Mouse (Mus musculus) kidney, adult 2 months (tissue): ENCODE results near the gene Wdr24. TPM values are rescaled to one million over a fixed set of nuclear protein-coding genes. Genes with fewer than 3 reads are reported as not detected.
"Not testable (repeated sequence)": the region's sequence is repeated elsewhere in the genome, so short reads cannot be mapped to it uniquely, and the experiment has no call there.

Experiments used
- DNase-seq: peaks from one replicate; pipeline ENCODE4 v3.0.0; 2021
- H3K27ac ChIP-seq: fragments of 200-500 bp; 2 replicates; pipeline ENCODE4 v1.5.1; 2012; ENCODE audit warnings: low read depth, low read length, control low read depth, inconsistent platforms; ENCODE audit not compliant: insufficient read depth
- H3K27me3 ChIP-seq: fragments of 200-500 bp; replicated peaks from 2 replicates; pipeline ENCODE4 v1.6.1; 2012; ENCODE audit warnings: mild to moderate bottlenecking, moderate library complexity, low read length, inconsistent platforms; ENCODE audit not compliant: control insufficient read depth, insufficient read depth
- H3K36me3 ChIP-seq: fragments of 200-500 bp; 2 replicates; pipeline ENCODE4 v1.6.1; 2012; ENCODE audit warnings: mild to moderate bottlenecking, moderate library complexity, low read length, inconsistent platforms; ENCODE audit not compliant: control insufficient read depth, insufficient read depth
- H3K4me1 ChIP-seq: fragments of 200-500 bp; 2 replicates; pipeline ENCODE4 v1.6.1; 2011; ENCODE audit warnings: low read length; ENCODE audit not compliant: control insufficient read depth, insufficient read depth
- H3K4me3 ChIP-seq: fragments of 200-500 bp; 2 replicates; pipeline ENCODE4 v1.5.1; 2011; ENCODE audit warnings: mild to moderate bottlenecking, low read depth, low read length, control low read depth; ENCODE audit not compliant: insufficient read depth
- CTCF ChIP-seq: fragments of 200-500 bp; conservative IDR thresholded peaks from 2 replicates; pipeline ENCODE4 v1.5.1; 2011; ENCODE audit warnings: low read depth, mild to moderate bottlenecking, control low read depth, low read length, moderate library complexity, mixed read lengths; ENCODE audit not compliant: insufficient read depth, insufficient read length
- POLR2A ChIP-seq: fragments of 200-500 bp; IDR thresholded peaks from one replicate; pipeline ENCODE4 v1.6.1; 2011; ENCODE audit warnings: low read depth, low read length, control low read depth
- WGBS: fragments of 180-500 bp; shearing (Covaris S2); methylation state at CpG from one replicate; pipeline ENCODE4 v1.1.7; 2018; 5-methylcytosine and 5-hydroxymethylcytosine counted together
- polyA plus RNA-seq: library from polyadenylated mRNA; depleted of rRNA; stranded (reverse); fragments of >200 nt; gene quantifications from 2 replicates; pipeline ENCODE4 v1.2.3, GENCODE M21; 2012

Wdr24 gene
- polyA plus RNA-seq, 1 experiment = 34.9 TPM

DNA sequence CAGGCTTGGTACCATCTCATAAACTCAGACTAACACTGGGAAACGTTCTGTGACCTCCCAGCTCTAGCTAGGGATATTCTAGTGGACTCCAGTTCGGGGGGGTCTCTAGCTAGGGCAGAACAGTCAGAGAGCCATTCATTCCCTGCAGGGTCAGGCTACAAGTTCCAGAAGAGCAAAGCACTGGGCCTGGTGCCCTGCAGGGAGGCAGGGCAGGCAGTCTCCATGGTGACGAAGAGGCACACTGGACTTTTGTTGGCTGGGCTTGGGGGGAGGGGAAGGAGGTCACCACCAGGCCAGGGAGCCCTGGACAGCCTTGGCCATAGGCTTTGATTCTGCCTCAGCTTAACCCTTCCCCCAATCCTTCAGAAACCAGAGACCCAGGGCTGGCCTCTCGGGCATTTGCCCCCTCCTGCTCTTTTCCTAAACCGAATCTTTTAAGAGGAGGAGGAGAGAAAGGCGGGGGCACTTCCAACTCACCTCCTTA is 27.8 kb upstream of the Wdr24 start, which contains the start of gene AC134908.4:
Gene AC134908.4 (minus strand): TSS at position 51 of the 484 bp plus-strand sequence.
- peak within 1 kb of the TSS; percentile 79 for H3K4me3 ChIP-seq
- peak within 1 kb of the TSS; percentile 46 for H3K27ac ChIP-seq
- DNase-seq = peak; percentile 83
- 34% methylated on average over 6 of the region's 6 CpGs for WGBS
- no peaks in the 10 kb centered on the region for H3K27me3 ChIP-seq
- no peaks in the 10 kb centered on the region for H3K36me3 ChIP-seq
- H3K4me1 ChIP-seq = peaks cover 9% of the 10 kb centered on the region; the same call in 1 of the 2 replicates
- TF ChIP-seq CTCF (no peak), POLR2A (no peak)

DNA sequence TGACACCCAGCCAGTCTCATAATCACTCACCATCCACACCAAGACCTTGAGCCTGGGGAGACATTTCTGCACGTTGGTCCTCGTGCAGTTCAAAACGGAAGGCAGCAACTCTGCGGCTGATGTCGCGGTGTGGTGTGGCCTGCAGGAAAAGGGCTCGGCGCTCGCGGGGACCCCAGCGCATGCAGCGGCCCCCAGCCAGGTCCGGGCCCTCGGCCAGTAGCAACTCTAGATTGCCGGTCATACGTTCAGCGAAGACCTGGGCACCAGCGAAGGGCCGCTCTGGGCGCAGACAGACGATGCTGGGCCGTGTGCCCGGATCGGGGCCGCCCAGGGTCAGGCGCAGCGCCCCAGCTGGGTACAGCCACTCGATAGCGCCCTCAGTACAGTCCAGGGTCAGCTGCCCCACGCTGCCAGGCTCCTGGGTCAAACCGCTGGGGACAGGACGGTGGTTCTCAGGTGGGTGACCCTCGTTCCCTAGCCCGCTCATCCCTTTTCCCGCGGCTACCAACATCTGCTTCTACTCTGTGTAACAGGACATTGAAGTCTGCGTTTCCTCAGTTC is 27.1 kb upstream of the Wdr24 start:
- Histone ChIP-seq H3K27ac (peak overlapping the region; percentile 46), H3K4me1 (peaks cover 9% of the 10 kb centered on the region; the same call in 1 of the 2 replicates), H3K4me3 (peak overlapping the region; percentile 79), H3K36me3 (no peaks in the 10 kb centered on the region), H3K27me3 (no peaks in the 10 kb centered on the region)
- peak; percentile 61 for DNase-seq
- 5% methylated on average over 37 of the region's 37 CpGs for WGBS
- no peak for TF ChIP-seq CTCF
- TF ChIP-seq POLR2A = no peak

DNA sequence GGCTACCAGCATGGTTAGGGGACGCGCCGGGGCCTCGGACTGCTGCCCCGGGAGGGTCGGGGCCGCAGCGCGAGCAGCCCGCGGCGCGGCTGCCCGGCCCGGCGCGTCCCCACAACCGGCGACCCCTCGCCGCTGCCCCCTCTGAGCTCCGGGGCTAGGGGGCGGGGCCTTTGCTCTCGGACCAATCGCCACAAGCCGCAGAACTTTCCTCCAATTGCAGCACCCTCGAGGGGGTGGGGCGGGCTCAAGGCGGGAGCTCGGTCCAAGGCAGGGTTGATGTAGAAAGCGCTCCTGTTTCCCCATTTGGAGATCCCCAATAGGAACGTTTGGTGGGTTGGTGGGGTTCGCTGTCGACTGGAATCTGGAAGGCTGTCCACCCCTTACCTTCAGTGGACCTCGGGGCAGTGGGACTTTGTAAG is 26.5 kb upstream of the Wdr24 start, which contains the start of gene Metrn:
Gene Metrn (minus strand): TSS at position 186 of the 419 bp plus-strand sequence.
- DNase-seq = peak; percentile 93
- Histone ChIP-seq H3K4me3 (peak within 1 kb of the TSS; percentile 79), H3K27ac (peak within 1 kb of the TSS; percentile 46), H3K36me3 (no peaks in the 10 kb centered on the region), H3K27me3 (no peaks in the 10 kb centered on the region), H3K4me1 (peaks cover 9% of the 10 kb centered on the region; the same call in 1 of the 2 replicates)
- no peak for TF ChIP-seq POLR2A
- TF ChIP-seq CTCF = no peak
- WGBS = under 1% methylated on average over 35 of the region's 35 CpGs

DNA sequence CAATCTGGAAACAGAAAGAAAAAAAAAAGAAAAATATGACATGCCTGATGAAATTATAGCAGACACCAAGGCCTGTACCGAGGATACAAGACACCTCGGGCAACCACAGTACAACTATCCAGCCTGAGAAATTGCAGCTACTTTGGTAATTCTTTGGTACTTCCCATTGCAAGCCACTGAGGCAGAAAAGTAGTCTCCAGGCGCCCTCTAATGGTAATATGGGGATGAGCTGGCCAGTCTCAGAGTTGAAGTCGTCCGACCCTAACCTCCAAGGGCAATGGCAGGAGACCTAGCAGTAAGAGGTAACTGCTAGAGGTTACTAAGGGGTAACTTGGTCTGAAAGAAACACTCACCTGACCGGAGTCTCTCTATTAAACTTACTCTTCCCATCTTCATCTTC is 22.4 kb upstream of the Wdr24 start:
- WGBS = 6% methylated on average over 6 of the region's 6 CpGs
- Histone ChIP-seq H3K4me1 (peaks cover 5% of the 10 kb centered on the region; the same call in 1 of the 2 replicates), H3K27me3 (no peaks in the 10 kb centered on the region), H3K27ac (no peak overlapping the region), H3K4me3 (no peak overlapping the region), H3K36me3 (no peaks in the 10 kb centered on the region)
- DNase-seq = peak; percentile 85
- no peak for TF ChIP-seq POLR2A
- TF ChIP-seq CTCF = peak; percentile 93

DNA sequence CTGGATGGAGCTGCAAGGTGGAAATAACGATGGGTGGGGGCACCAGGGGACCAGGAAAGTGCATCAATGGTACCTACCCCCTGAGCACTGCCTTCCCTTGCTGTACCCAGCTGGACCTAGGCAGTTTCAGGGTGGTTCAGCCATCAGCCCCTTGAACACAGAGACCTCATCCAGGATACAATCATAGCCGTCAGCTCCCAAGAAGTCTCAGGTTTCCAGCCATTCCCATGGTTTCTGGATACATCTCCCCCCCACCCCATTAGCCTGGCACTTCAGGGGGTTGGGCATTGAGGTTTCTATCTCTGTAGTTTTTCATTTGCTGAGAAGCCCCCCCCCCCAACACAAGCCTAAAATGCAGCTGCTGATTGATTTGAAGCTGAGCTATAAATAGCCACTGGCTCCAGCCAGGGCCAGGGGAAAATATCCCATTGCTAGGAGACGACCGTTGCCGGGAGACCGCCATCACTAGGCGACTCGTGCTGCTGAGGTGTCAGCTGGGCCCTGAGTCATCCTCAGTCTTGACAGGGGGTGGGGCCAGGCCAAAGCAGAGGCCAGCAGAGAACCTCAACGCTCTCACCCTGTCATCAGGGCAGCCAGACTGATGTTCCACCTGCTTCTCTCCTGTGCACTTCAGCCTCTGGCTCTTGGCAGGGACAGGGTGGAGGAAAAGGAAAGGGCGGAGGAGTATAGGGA is 20.5 kb upstream of the Wdr24 start:
- H3K36me3 ChIP-seq = no peaks in the 10 kb centered on the region
- H3K27ac ChIP-seq = no peak overlapping the region
- no peak overlapping the region for H3K4me3 ChIP-seq
- DNase-seq = no peak
- no peaks in the 10 kb centered on the region for H3K4me1 ChIP-seq
- TF ChIP-seq POLR2A (no peak), CTCF (no peak)
- 9% methylated on average over 10 of the region's 10 CpGs for WGBS
- H3K27me3 ChIP-seq = no peaks in the 10 kb centered on the region

DNA sequence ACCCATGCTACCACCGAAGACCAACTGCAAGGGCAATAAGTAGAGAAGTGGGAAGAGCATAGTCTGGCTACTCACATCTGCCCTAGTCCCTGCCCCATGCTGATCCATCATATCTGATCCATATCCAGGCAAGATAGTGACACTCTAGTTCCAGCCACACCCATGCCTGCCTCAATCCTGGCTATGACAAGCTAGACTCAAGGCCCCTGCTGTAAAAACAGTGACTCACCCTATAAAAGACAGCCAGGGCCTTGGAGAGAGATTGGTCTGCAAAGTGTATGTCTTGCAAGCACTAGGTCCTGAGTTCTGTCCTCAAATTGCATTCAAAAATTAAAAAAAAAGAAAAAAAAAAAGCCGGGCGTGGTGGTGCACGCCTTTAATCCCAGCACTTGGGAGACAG is 16.9 kb upstream of the Wdr24 start:
- 73% methylated on average over 4 of the region's 4 CpGs for WGBS
- no peak for TF ChIP-seq POLR2A
- TF ChIP-seq CTCF = no peak
- Histone ChIP-seq H3K4me1 (0 out of 2 replicates have a peak, but pooled peaks cover 3% of the 10 kb centered on the region), H3K36me3 (no peaks in the 10 kb centered on the region), H3K27ac (no peak overlapping the region), H3K27me3 (no peaks in the 10 kb centered on the region), H3K4me3 (no peak overlapping the region)
- DNase-seq = no peak

DNA sequence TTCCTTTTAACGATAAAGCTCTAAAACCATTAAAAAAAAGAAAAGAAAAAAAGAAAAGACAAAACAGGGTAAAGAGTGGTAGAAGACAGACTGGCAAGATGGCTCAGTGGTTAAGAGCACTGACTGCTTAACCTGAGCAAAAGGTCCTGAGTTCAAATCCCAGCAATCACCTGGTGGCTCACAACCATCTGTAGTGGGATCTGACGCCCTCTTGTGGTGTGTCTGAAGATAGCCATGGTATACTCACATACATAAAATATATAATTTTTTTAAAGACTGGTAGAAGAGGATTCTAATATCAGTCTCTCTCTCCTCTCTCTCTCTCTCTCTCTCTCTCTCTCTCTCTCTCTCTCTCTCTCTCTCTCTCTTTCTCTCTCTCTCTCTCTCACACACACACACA is 16.0 kb upstream of the Wdr24 start:
- WGBS = 37% methylated on average over 2 of the region's 2 CpGs
- DNase-seq, H3K27me3 ChIP-seq, H3K27ac ChIP-seq, H3K36me3 ChIP-seq, H3K4me3 ChIP-seq, H3K4me1 ChIP-seq: not testable (repeated sequence)
